Mouse (Mus musculus) hindbrain, embryonic 13.5 days (tissue): Measurements from ENCODE around the gene Mogat2. TPM values are rescaled to one million over a fixed set of nuclear protein-coding genes. Genes with fewer than 3 reads are reported as not detected.

Experiments used
- ATAC-seq: fragments of 200-750 bp; cut with Nextera tagmentation; 2 replicates; pipeline ENCODE4 v1.8.0; 2017; ENCODE audit warnings: moderate TSS enrichment; ENCODE audit not compliant: low FRiP score
- H3K27ac ChIP-seq: fragments of 300-500 bp; sonication (generic); 2 replicates; pipeline ENCODE4 v1.5.1; 2015; ENCODE audit warnings: inconsistent platforms, mild to moderate bottlenecking, moderate library complexity
- H3K27me3 ChIP-seq: fragments of 300-500 bp; sonication (generic); 2 replicates; pipeline ENCODE4 v1.6.1; 2015; ENCODE audit warnings: mild to moderate bottlenecking, inconsistent platforms
- H3K36me3 ChIP-seq: fragments of 300-500 bp; sonication (generic); 2 replicates; pipeline ENCODE4 v1.6.1; 2015; ENCODE audit warnings: mild to moderate bottlenecking, inconsistent platforms
- H3K4me1 ChIP-seq: fragments of 300-500 bp; sonication (generic); replicated peaks from 2 replicates; pipeline ENCODE4 v1.6.1; 2015; ENCODE audit warnings: inconsistent platforms
- H3K4me2 ChIP-seq: fragments of 300-500 bp; sonication (generic); 2 replicates; pipeline ENCODE4 v1.6.1; 2015; ENCODE audit warnings: inconsistent platforms, mild to moderate bottlenecking, moderate library complexity
- H3K4me3 ChIP-seq: fragments of 300-500 bp; sonication (generic); 2 replicates; pipeline ENCODE4 v1.5.1; 2015; ENCODE audit warnings: mild to moderate bottlenecking, inconsistent platforms
- H3K9ac ChIP-seq: fragments of 300-500 bp; sonication (generic); 2 replicates; pipeline ENCODE4 v1.6.1; 2015; ENCODE audit warnings: mild to moderate bottlenecking, inconsistent platforms
- H3K9me3 ChIP-seq: fragments of 300-500 bp; sonication (generic); 2 replicates; pipeline ENCODE4 v1.6.1; 2016; ENCODE audit warnings: inconsistent platforms
- WGBS: fragments of 180-500 bp; shearing (Covaris S2); methylation state at CpG from one replicate; pipeline ENCODE4 v1.1.7; 2015; 5-methylcytosine and 5-hydroxymethylcytosine counted together
- polyA plus RNA-seq: library from polyadenylated mRNA; unstranded; fragments of >200 nt; fragmentation: Nextera tagmentation; extraction: Ambion mirVana; gene quantifications from 2 replicates; pipeline ENCODE4 v1.2.1, GENCODE M21; 2015

Mogat2 gene
- polyA plus RNA-seq, 1 experiment from 2014 or later, result 3.1 TPM

DNA sequence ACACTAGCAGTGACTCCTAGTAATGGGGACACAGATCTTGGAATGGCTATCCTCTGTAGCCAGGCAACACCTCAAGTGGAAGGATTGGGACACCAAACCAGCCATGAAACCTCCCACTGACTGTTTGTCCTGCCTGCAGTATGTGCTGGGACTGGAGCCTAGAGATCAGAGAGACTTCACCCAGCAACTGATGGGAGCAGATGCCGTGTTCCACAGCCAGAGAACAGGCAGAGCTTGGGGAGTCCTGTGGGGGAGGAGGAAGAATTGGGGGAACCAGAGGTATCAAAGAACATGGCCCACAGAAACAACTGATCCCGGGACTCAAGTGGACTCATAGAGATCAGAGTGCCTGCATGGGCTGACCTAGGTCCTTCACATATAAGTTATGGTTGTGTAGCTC lies 24.7 kb downstream of the Mogat2 start:
- peaks cover 14% of the 10 kb centered on the region for H3K4me1 ChIP-seq
- no peak overlapping the region for H3K4me2 ChIP-seq
- no peaks in the 10 kb centered on the region for H3K9me3 ChIP-seq
- H3K36me3 ChIP-seq, result no peaks in the 10 kb centered on the region
- no peaks in the 10 kb centered on the region for H3K27me3 ChIP-seq
- H3K27ac ChIP-seq, result no peak overlapping the region
- no peak for ATAC-seq
- 68% methylated on average over 2 of the region's 2 CpGs for WGBS
- no peak overlapping the region for H3K9ac ChIP-seq
- no peak overlapping the region for H3K4me3 ChIP-seq

DNA sequence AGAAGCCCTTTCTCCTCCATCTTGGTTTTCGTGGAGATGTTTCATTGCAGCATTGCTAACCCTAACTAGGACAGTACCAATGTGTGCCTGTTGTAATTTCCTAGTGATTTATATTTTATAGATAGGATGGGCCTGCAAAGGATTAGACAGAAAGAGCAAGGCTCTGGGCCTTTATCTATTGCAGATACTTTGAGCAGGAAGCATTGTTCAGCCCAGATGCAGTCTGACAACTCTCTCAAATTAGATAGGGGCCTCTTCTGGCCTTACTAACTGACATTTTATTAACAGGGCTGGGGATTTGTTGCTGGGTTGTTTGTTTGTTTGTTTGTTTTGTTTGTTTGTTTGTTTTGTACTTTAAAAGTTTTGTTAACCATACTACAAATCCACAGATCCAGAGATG lies 25.4 kb downstream of the Mogat2 start:
- H3K4me2 ChIP-seq, result no peak overlapping the region
- H3K9ac ChIP-seq, result no peak overlapping the region
- no peak for ATAC-seq
- peaks cover 13% of the 10 kb centered on the region for H3K4me1 ChIP-seq
- no peak overlapping the region for H3K4me3 ChIP-seq
- H3K27me3 ChIP-seq, result no peaks in the 10 kb centered on the region
- 90% methylated on average over 1 of the region's 1 CpGs for WGBS
- H3K27ac ChIP-seq, result no peak overlapping the region
- H3K36me3 ChIP-seq, result no peaks in the 10 kb centered on the region
- H3K9me3 ChIP-seq, result no peaks in the 10 kb centered on the region

DNA sequence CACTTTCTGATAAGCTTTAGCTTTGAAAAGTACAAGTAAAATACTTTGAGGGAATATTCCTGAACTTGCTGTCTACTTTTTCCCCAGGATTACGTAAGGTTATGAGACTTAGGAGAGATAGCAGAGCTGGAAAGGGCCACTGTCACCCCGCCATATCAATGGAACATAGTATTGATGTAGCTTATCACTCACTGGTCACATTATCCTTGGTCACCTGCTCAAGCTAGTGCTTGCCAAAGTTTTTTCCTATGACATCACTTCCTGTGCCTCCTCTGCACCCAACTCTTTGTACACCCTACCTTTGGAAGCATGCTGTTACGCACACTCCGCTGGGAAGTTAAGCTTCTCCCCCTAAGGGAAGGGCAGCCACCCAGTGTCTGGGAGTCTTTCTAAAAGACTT lies 29.7 kb downstream of the Mogat2 start:
- Histone ChIP-seq H3K4me1 (no peaks in the 10 kb centered on the region), H3K27me3 (no peaks in the 10 kb centered on the region), H3K9ac (no peak overlapping the region), H3K27ac (no peak overlapping the region), H3K9me3 (no peaks in the 10 kb centered on the region), H3K4me3 (no peak overlapping the region), H3K36me3 (no peaks in the 10 kb centered on the region), H3K4me2 (no peak overlapping the region)
- no peak for ATAC-seq
- 96% methylated on average over 4 of the region's 4 CpGs for WGBS

DNA sequence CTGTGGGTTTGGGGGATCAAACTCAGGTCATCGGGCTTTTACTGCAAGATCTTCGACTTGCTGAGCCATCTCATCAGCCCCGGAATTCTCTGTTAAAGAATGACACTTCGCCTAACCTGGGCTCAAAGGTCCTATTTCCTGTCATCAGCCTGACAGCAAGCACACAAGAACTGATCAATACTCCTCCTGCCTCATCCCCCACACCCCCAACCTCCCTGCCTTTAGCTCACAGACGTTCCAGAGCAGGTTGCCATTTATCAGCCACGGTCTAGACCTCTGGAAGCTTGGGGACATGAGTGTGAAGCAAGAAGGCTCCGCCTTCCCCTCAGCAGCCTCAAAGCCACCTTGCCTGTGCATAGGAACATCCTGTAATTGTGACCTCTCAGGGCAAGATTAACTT lies 32.1 kb downstream of the Mogat2 start:
- no peak overlapping the region for H3K4me2 ChIP-seq
- no peak for ATAC-seq
- WGBS, result 82% methylated on average over 7 of the region's 7 CpGs

GRCm38 (mm10) chr7:99202163-99202562 lies 36.3 kb downstream of the Mogat2 start:
- H3K4me1 ChIP-seq, result no peaks in the 10 kb centered on the region
- H3K9ac ChIP-seq, result no peak overlapping the region
- H3K27ac ChIP-seq, result no peak overlapping the region
- no peaks in the 10 kb centered on the region for H3K36me3 ChIP-seq
- H3K9me3 ChIP-seq, result no peaks in the 10 kb centered on the region
- no peaks in the 10 kb centered on the region for H3K27me3 ChIP-seq
- ATAC-seq, result no peak
- no peak overlapping the region for H3K4me2 ChIP-seq
- 89% methylated on average over 7 of the region's 7 CpGs for WGBS
- no peak overlapping the region for H3K4me3 ChIP-seq

More for the DNA sequence above, 32.1 kb downstream of the Mogat2 start:
- Histone ChIP-seq H3K27ac (no peak overlapping the region), H3K4me3 (no peak overlapping the region), H3K9me3 (no peaks in the 10 kb centered on the region), H3K27me3 (no peaks in the 10 kb centered on the region), H3K36me3 (no peaks in the 10 kb centered on the region), H3K4me1 (no peaks in the 10 kb centered on the region), H3K9ac (no peak overlapping the region)

GRCm38 (mm10) chr7:99200290-99200689 lies 38.1 kb downstream of the Mogat2 start:
- no peak overlapping the region for H3K4me3 ChIP-seq
- WGBS, result 60% methylated on average over 4 of the region's 4 CpGs
- no peaks in the 10 kb centered on the region for H3K36me3 ChIP-seq
- H3K27me3 ChIP-seq, result no peaks in the 10 kb centered on the region
- no peak for ATAC-seq
- H3K4me1 ChIP-seq, result no peaks in the 10 kb centered on the region
- H3K9ac ChIP-seq, result no peak overlapping the region
- no peak overlapping the region for H3K4me2 ChIP-seq
- no peaks in the 10 kb centered on the region for H3K9me3 ChIP-seq
- no peak overlapping the region for H3K27ac ChIP-seq

- Histone ChIP-seq H3K4me3 (no peak overlapping the region), H3K36me3 (no peaks in the 10 kb centered on the region), H3K4me1 (no peaks in the 10 kb centered on the region), H3K4me2 (no peak overlapping the region), H3K9ac (no peak overlapping the region), H3K27ac (no peak overlapping the region), H3K9me3 (no peaks in the 10 kb centered on the region), H3K27me3 (no peaks in the 10 kb centered on the region)
- ATAC-seq, result no peak
- 87% methylated on average over 9 of the region's 9 CpGs for WGBS
These were observed 38.8 kb downstream of the Mogat2 start for GRCm38 (mm10) chr7:99199451-99200175.

DNA sequence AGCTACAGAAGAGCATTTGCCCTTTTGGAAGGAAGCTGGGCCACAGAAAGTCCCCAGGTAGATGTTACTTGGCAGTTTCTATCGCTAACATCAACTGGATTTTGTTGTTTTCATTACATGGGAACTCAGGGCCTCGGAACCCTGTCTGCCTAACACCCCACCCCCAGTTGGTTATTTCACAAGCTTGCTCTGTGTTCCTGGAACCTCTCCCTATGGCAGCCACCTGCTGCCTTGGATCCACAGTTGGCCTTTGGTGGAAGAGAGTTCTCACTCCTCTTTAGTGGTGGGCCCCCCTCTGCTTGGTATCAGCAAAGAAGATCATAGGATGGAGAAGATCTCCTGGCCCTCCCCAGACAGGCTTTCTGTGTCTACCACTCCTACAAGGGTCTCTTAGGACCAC lies 39.6 kb downstream of the Mogat2 start:
- Histone ChIP-seq H3K9ac (no peak overlapping the region), H3K4me1 (no peaks in the 10 kb centered on the region), H3K36me3 (no peaks in the 10 kb centered on the region), H3K27ac (no peak overlapping the region), H3K4me2 (no peak overlapping the region), H3K27me3 (no peaks in the 10 kb centered on the region), H3K4me3 (no peak overlapping the region), H3K9me3 (no peaks in the 10 kb centered on the region)
- WGBS, result 88% methylated on average over 2 of the region's 2 CpGs
- no peak for ATAC-seq

DNA sequence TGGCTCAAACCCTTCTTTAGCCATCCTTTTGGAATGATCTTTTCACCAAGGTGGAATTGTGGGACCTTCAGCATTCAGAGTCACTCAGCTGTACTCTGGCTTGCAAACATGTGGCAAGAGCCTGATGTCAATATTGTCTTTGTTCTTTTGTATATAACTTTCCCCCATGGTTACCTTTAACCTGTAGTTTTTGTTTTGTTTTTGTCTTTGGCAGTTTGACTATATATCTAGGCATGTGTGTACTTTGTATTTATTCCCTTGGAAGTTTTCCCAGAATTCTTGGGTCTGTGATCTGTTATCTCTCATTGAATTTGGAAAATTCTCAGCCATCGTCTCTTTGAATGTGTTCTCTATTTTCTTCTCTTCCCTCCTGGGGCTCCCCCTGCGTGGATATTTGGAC lies 43.9 kb downstream of the Mogat2 start:
- WGBS, result 66% methylated on average over 2 of the region's 2 CpGs
- no peak for ATAC-seq
- no peaks in the 10 kb centered on the region for H3K27me3 ChIP-seq

DNA sequence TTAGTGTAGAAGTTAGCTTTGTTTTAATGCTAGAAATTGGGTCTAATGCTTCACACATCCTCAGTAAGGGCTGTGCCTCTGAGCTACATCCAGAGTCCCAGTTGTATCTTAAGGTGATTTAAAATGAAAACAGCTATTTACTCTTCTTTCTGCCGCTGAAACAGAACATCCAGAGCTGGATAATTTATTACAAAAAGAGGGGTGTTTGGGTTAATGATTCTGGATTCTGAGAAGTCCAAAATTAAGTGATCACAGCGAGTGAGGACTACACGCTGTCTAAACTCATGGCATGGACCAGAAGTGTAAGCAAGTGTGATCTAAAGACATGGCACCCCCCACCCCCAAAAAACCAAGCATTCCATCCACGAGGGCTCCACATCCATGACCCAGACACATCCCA lies 44.5 kb downstream of the Mogat2 start:
- no peak overlapping the region for H3K9ac ChIP-seq
- H3K27me3 ChIP-seq, result no peaks in the 10 kb centered on the region
- 91% methylated on average over 4 of the region's 4 CpGs for WGBS
- no peak overlapping the region for H3K4me2 ChIP-seq
- no peak for ATAC-seq
- H3K4me3 ChIP-seq, result no peak overlapping the region
- no peaks in the 10 kb centered on the region for H3K36me3 ChIP-seq
- H3K27ac ChIP-seq, result no peak overlapping the region
- no peaks in the 10 kb centered on the region for H3K9me3 ChIP-seq
- H3K4me1 ChIP-seq, result no peaks in the 10 kb centered on the region

More for the DNA sequence above, 43.9 kb downstream of the Mogat2 start:
- Histone ChIP-seq H3K4me3 (no peak overlapping the region), H3K4me1 (no peaks in the 10 kb centered on the region), H3K27ac (no peak overlapping the region), H3K9ac (no peak overlapping the region), H3K4me2 (no peak overlapping the region), H3K36me3 (no peaks in the 10 kb centered on the region), H3K9me3 (no peaks in the 10 kb centered on the region)

DNA sequence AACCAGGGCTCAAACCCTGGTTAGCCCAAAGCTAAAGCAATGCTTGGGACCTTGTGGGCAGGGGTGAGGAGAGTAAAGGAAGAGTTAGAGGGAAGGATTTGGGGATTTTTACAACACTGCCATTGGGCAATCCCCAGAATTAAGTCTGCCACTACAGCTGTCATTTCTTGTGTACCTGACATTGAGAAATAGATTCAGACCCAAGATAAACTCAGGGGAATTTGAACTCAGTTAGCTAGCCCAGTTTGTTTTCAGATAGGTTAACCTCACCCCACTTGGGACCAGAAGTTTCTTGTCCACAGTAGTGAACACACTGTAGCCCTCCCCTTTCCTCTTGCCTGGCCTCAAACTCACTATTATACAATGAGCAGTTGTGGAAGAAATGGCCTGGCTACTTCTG lies 47.0 kb downstream of the Mogat2 start:
- H3K36me3 ChIP-seq, result no peaks in the 10 kb centered on the region
- H3K27ac ChIP-seq, result no peak overlapping the region
- H3K4me1 ChIP-seq, result no peaks in the 10 kb centered on the region
- no peak overlapping the region for H3K9ac ChIP-seq
- H3K9me3 ChIP-seq, result no peaks in the 10 kb centered on the region
- H3K27me3 ChIP-seq, result peaks cover 3% of the 10 kb centered on the region; the same call in 1 of the 2 replicates
- no peak overlapping the region for H3K4me3 ChIP-seq
- ATAC-seq, result no peak
- H3K4me2 ChIP-seq, result no peak overlapping the region

DNA sequence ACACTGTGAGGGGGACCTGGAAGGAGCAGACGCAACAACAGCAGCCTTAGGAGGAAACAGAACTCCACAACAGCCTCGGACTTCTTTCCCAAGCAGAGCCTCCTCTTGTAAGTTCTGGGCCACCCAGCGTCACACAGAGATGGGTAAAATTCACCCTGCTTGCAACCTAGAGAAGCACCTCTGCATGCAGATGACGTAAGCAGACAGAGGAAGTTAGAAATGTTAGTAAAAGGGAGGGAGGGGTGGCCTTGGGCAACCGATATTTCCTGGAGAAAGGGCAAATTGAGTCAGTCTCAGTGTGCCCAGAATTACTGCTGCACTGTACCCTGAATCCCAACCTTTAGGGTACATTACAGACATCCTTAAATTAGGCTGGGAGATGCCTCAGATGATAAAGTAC lies 48.5 kb downstream of the Mogat2 start:
- no peak overlapping the region for H3K9ac ChIP-seq
- no peaks in the 10 kb centered on the region for H3K4me1 ChIP-seq
- H3K36me3 ChIP-seq, result no peaks in the 10 kb centered on the region
- H3K9me3 ChIP-seq, result no peaks in the 10 kb centered on the region
- no peak overlapping the region for H3K4me3 ChIP-seq
- no peak overlapping the region for H3K27ac ChIP-seq
- 83% methylated on average over 5 of the region's 5 CpGs for WGBS
- H3K4me2 ChIP-seq, result no peak overlapping the region
- peaks cover 9% of the 10 kb centered on the region for H3K27me3 ChIP-seq
- ATAC-seq, result no peak

- Histone ChIP-seq H3K4me3 (no peak overlapping the region), H3K27ac (no peak overlapping the region), H3K4me1 (0 out of 2 replicates have a peak, but pooled peaks cover under 1% of the 10 kb centered on the region), H3K36me3 (no peaks in the 10 kb centered on the region), H3K9me3 (no peaks in the 10 kb centered on the region), H3K4me2 (no peak overlapping the region), H3K27me3 (peaks cover 17% of the 10 kb centered on the region), H3K9ac (no peak overlapping the region)
- no peak for ATAC-seq
- WGBS, result 84% methylated on average over 6 of the region's 6 CpGs
These were observed 49.8 kb downstream of the Mogat2 start for GRCm38 (mm10) chr7:99188630-99189029.
